Mouse (Mus musculus): ENCODE results near the gene Hey2. TPM values are rescaled to one million over a fixed set of nuclear protein-coding genes. Genes with fewer than 3 reads are reported as not detected.

The Hey2 gene
- total RNA-seq, 2 experiments from 2014 or later: 4.9 to 6.1 TPM

GRCm38 (mm10) chr10:30796469-30797261 is 45.9 kb downstream of the Hey2 start:
- DNase-seq (ENCODE audit: extremely low spot score in 1 of 2, low spot score in 1 of 2): no peak

DNA sequence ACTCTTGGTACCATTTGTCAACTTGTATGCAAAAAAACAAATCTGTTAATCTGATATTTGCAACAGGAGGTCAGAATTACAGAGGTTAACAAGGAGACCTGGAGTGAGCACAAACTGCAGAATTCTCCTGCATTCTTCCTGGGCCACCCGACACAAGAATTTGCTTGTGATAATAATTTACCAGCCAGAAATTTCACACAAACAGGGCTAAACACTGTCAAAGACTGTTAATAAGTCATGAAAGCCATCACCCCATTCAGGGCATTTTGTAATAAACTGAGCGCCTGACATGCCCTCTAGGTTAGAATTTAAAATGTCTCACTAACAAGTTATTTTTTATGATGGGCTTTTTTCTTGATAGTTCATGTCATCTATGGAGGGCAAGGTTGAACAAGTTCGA is 51.6 kb downstream of the Hey2 start:
- DNase-seq (ENCODE audit: extremely low spot score in 1 of 2, low spot score in 1 of 2): no peak

- no peak for DNase-seq (ENCODE audit: extremely low spot score in 1 of 2, low spot score in 1 of 2)
Measured at GRCm38 (mm10) chr10:30789521-30789920, 53.1 kb downstream of the Hey2 start.

GRCm38 (mm10) chr10:30788340-30788721 is 54.3 kb downstream of the Hey2 start:
- no peak for DNase-seq (ENCODE audit: extremely low spot score in 1 of 2, low spot score in 1 of 2)

- DNase-seq (ENCODE audit: extremely low spot score in 1 of 2, low spot score in 1 of 2): no peak
Measured at GRCm38 (mm10) chr10:30787684-30788339, 54.8 kb downstream of the Hey2 start.

- DNase-seq (ENCODE audit: extremely low spot score in 1 of 2, low spot score in 1 of 2): no peak
Measured at GRCm38 (mm10) chr10:30786103-30786754, 56.4 kb downstream of the Hey2 start.

Other genes with a start within 250 kb of the Hey2 start
- gene Trmt11, start 242.1 kb downstream of the Hey2 start, total RNA-seq (2021): 1 to 10 TPM; 6.6 to 9.7 TPM
- 10 to 100 TPM; 36.2 to 37.1 TPM for gene Hint3, start 213.2 kb downstream of the Hey2 start, total RNA-seq (2021)
- 100 to 1,000 TPM; 102 to 106 TPM for gene Ncoa7, start 39.5 kb downstream of the Hey2 start, total RNA-seq (2021)